Mouse (Mus musculus): Measurements from ENCODE around the gene Trip10.

DNA sequence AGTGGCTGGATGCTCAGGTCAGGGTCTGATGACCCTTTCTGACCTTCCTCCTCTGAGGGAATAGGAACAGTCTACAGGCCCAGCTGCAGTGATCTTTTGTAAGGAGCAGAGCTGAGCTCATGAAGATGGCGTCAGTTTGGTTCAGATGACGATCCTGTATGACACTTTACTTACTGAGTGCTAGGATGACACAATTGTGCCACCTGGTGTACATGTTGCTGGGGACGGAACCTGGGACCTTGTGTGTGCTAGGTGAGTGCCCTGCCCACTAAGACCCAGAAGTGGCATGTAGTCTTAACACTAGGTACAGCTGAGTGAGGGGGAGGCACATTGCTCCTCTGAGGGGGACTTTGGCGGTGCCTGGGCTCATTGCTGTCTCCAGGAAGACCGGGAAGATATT lies 34.7 kb downstream of the Trip10 start:
- TF ChIP-seq CTCF (IDR thresholded peaks at IDR 0.05; ENCODE audit: low read depth, low read length) = no peak
- TF ChIP-seq GATA1 (IDR thresholded peaks at IDR 0.05; ENCODE audit: borderline replicate concordance, low read length) = no peak
